Mouse (Mus musculus) C3H10T1/2 (cell line): ENCODE data around the gene Ccl21b. TPM values are rescaled to one million over a fixed set of nuclear protein-coding genes. Genes with fewer than 3 reads are reported as not detected.

ENCODE experiments used
- polyA plus RNA-seq, 2 experiments: library from polyadenylated mRNA; unstranded; fragments of >200 nt; fragmentation: generic; extraction: Trizol; gene quantifications; one replicate each; pipeline ENCODE4 v1.2.1; 2012; ENCODE audit warnings: missing spikeins in 2 of 2

The Ccl21b gene
- not detected for polyA plus RNA-seq

DNA sequence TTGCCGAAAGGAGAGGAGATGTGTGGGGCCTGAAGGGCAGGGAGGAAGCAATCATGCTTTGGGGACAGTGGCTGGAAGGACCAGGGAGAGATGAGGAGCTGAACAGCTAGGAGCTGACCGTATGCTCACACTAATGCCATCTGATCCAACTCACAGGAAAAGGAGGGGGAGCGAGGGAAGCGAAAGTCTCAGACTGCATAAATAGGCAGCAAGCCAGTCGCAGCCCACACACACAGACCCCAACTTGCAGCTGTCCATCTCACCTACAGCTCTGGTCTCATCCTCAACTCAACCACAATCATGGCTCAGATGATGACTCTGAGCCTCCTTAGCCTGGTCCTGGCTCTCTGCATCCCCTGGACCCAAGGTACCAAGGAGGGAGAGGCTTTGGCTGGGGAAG lies at the start of gene Ccl21b:
TSS of gene Ccl21b (plus strand) at position 301 of the 400 bp plus-strand sequence.

DNA sequence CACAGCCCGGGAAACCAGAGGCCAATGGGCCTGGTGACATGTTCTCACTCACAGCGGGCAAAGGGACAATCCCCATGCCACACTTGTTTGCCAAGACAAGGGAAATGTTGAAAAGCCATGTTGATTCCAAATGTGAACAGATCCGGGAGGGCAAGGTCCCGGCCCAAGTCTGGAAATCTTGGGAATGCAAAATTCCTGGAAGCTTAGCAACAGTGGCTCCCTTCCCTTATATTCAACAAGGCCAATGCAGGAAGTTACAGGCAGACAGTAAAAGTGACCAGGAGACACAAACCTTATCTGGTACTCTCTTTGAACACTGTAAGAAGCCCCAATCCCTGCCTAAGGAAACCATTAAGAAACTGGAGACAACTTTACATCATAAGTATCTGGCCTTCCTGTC lies 15.2 kb upstream of the Ccl21b start, which contains the start of gene Gm10600:
TSS of gene Gm10600 (plus strand) at position 301 of the 400 bp plus-strand sequence.

DNA sequence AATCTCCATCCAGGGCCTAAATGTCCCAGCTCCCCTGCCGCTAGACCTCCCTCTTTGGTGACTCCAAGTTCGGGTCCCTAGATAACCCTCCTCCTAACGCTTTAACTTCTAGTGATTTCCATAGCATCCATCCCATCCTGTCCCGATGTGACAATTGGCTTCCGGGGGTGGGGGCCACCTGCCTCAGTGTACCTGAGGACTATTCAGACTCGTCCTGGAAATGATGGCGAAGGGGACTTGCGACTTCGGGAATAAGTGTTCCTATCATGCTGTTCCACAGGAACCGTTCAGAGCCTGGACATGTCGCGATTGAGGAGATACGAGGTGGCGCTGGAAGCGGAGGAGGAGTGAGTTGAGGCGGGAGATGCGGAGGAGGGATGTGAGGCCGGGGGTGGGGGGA lies 38.4 kb downstream of the Ccl21b start, which contains the start of gene Gm21953:
TSS of gene Gm21953 (plus strand) at position 301 of the 400 bp plus-strand sequence.

Other genes starting within 250 kb of the Ccl21b start
- not detected for gene Gm21093, start 221.0 kb upstream of the Ccl21b start, polyA plus RNA-seq
- not detected for gene Gm3893, start 164.6 kb upstream of the Ccl21b start, polyA plus RNA-seq
- gene Gm13304, start 140.9 kb upstream of the Ccl21b start, polyA plus RNA-seq: not detected
- not detected for gene Gm13306, start 102.3 kb upstream of the Ccl21b start, polyA plus RNA-seq
- gene Gm13305, start 87.2 kb upstream of the Ccl21b start, polyA plus RNA-seq: under 1 TPM in 1 of 2 experiments, not detected in 1; 0.06 TPM
- gene Gm10600, start 15.1 kb upstream of the Ccl21b start, polyA plus RNA-seq: not detected
- gene Gm21953, start 38.5 kb downstream of the Ccl21b start, polyA plus RNA-seq: not detected
- not detected for gene Fam205a3, start 62.6 kb downstream of the Ccl21b start, polyA plus RNA-seq
- gene Gm21586, start 183.6 kb downstream of the Ccl21b start, polyA plus RNA-seq: not detected
- not detected for gene Gm2163, start 211.0 kb downstream of the Ccl21b start, polyA plus RNA-seq